Mouse (Mus musculus): ENCODE data around the gene Ugcg. TPM values are rescaled to one million over a fixed set of nuclear protein-coding genes. Genes with fewer than 3 reads are reported as not detected.

Ugcg gene
- polyA plus RNA-seq, 1 experiment from 2014 or later = 18.3 TPM

- 90% methylated on average over 23 of the region's 23 CpGs for WGBS
- Histone ChIP-seq H3K9ac (replicated peaks; ENCODE audit: low read depth, low read length) (no peak overlapping the region), H3K27me3 (replicated peaks; ENCODE audit: control insufficient read depth, insufficient read depth, low read length) (no peaks in the 10 kb centered on the region), H3K36me3 (ENCODE audit: control insufficient read depth, insufficient read depth) (no peaks in the 10 kb centered on the region), H3K9me3 (ENCODE audit: control insufficient read depth, low read length) (no peaks in the 10 kb centered on the region), H3K4me1 (replicated peaks; ENCODE audit: control insufficient read depth, insufficient read depth, low read length) (no peaks in the 10 kb centered on the region), H3K4me3 (replicated peaks; ENCODE audit: low read length) (no peak overlapping the region), H3K27ac (ENCODE audit: low read length) (no peak overlapping the region), H3K4me2 (ENCODE audit: low read length) (no peak overlapping the region)
- ATAC-seq = no peak
Measured at GRCm38 (mm10) chr4:59234451-59235216, 45.6 kb downstream of the Ugcg start.

GRCm38 (mm10) chr4:59236362-59236761, 47.3 kb downstream of the Ugcg start:
- H3K27me3 ChIP-seq (replicated peaks; ENCODE audit: control insufficient read depth, insufficient read depth, low read length) = no peaks in the 10 kb centered on the region
- no peaks in the 10 kb centered on the region for H3K36me3 ChIP-seq (ENCODE audit: control insufficient read depth, insufficient read depth)
- no peak for ATAC-seq
- no peak overlapping the region for H3K4me2 ChIP-seq (ENCODE audit: low read length)
- no peak overlapping the region for H3K9ac ChIP-seq (replicated peaks; ENCODE audit: low read depth, low read length)
- H3K9me3 ChIP-seq (ENCODE audit: control insufficient read depth, low read length) = no peaks in the 10 kb centered on the region
- H3K4me1 ChIP-seq (replicated peaks; ENCODE audit: control insufficient read depth, insufficient read depth, low read length) = no peaks in the 10 kb centered on the region
- 97% methylated on average over 3 of the region's 3 CpGs for WGBS
- no peak overlapping the region for H3K27ac ChIP-seq (ENCODE audit: low read length)
- no peak overlapping the region for H3K4me3 ChIP-seq (replicated peaks; ENCODE audit: low read length)

- Histone ChIP-seq H3K27ac (ENCODE audit: low read length) (no peak overlapping the region), H3K4me1 (replicated peaks; ENCODE audit: control insufficient read depth, insufficient read depth, low read length) (no peaks in the 10 kb centered on the region), H3K9me3 (ENCODE audit: control insufficient read depth, low read length) (no peaks in the 10 kb centered on the region), H3K27me3 (replicated peaks; ENCODE audit: control insufficient read depth, insufficient read depth, low read length) (no peaks in the 10 kb centered on the region), H3K4me3 (replicated peaks; ENCODE audit: low read length) (no peak overlapping the region), H3K9ac (replicated peaks; ENCODE audit: low read depth, low read length) (no peak overlapping the region), H3K36me3 (ENCODE audit: control insufficient read depth, insufficient read depth) (no peaks in the 10 kb centered on the region), H3K4me2 (ENCODE audit: low read length) (no peak overlapping the region)
- WGBS = 77% methylated on average over 9 of the region's 9 CpGs
- ATAC-seq = no peak
Measured at GRCm38 (mm10) chr4:59238641-59239311, 49.7 kb downstream of the Ugcg start.

- no peaks in the 10 kb centered on the region for H3K9me3 ChIP-seq (ENCODE audit: control insufficient read depth, low read length)
- no peak overlapping the region for H3K9ac ChIP-seq (replicated peaks; ENCODE audit: low read depth, low read length)
Measured at GRCm38 (mm10) chr4:59239312-59239728, 50.3 kb downstream of the Ugcg start.

GRCm38 (mm10) chr4:59240160-59240559, 51.1 kb downstream of the Ugcg start:
- H3K27ac ChIP-seq (ENCODE audit: low read length) = no peak overlapping the region

More at GRCm38 (mm10) chr4:59239312-59239728, 50.3 kb downstream of the Ugcg start:
- no peak for ATAC-seq
- no peak overlapping the region for H3K4me3 ChIP-seq (replicated peaks; ENCODE audit: low read length)
- no peak overlapping the region for H3K27ac ChIP-seq (ENCODE audit: low read length)
- H3K36me3 ChIP-seq (ENCODE audit: control insufficient read depth, insufficient read depth) = no peaks in the 10 kb centered on the region
- H3K27me3 ChIP-seq (replicated peaks; ENCODE audit: control insufficient read depth, insufficient read depth, low read length) = no peaks in the 10 kb centered on the region
- H3K4me1 ChIP-seq (replicated peaks; ENCODE audit: control insufficient read depth, insufficient read depth, low read length) = no peaks in the 10 kb centered on the region
- WGBS = 51% methylated on average over 9 of the region's 9 CpGs
- H3K4me2 ChIP-seq (ENCODE audit: low read length) = no peak overlapping the region

GRCm38 (mm10) chr4:59241096-59241495, 52.0 kb downstream of the Ugcg start:
- no peak overlapping the region for H3K4me3 ChIP-seq (replicated peaks; ENCODE audit: low read length)
- H3K4me2 ChIP-seq (ENCODE audit: low read length) = no peak overlapping the region
- no peaks in the 10 kb centered on the region for H3K27me3 ChIP-seq (replicated peaks; ENCODE audit: control insufficient read depth, insufficient read depth, low read length)
- no peaks in the 10 kb centered on the region for H3K4me1 ChIP-seq (replicated peaks; ENCODE audit: control insufficient read depth, insufficient read depth, low read length)
- H3K27ac ChIP-seq (ENCODE audit: low read length) = no peak overlapping the region
- no peaks in the 10 kb centered on the region for H3K36me3 ChIP-seq (ENCODE audit: control insufficient read depth, insufficient read depth)
- no peak overlapping the region for H3K9ac ChIP-seq (replicated peaks; ENCODE audit: low read depth, low read length)
- H3K9me3 ChIP-seq (ENCODE audit: control insufficient read depth, low read length) = no peaks in the 10 kb centered on the region
- WGBS = 92% methylated on average over 4 of the region's 4 CpGs
- no peak for ATAC-seq

More at GRCm38 (mm10) chr4:59240160-59240559, 51.1 kb downstream of the Ugcg start:
- no peak overlapping the region for H3K4me2 ChIP-seq (ENCODE audit: low read length)
- no peaks in the 10 kb centered on the region for H3K36me3 ChIP-seq (ENCODE audit: control insufficient read depth, insufficient read depth)
- ATAC-seq = no peak
- no peaks in the 10 kb centered on the region for H3K27me3 ChIP-seq (replicated peaks; ENCODE audit: control insufficient read depth, insufficient read depth, low read length)
- H3K9ac ChIP-seq (replicated peaks; ENCODE audit: low read depth, low read length) = no peak overlapping the region
- H3K4me3 ChIP-seq (replicated peaks; ENCODE audit: low read length) = no peak overlapping the region
- 95% methylated on average over 9 of the region's 9 CpGs for WGBS
- no peaks in the 10 kb centered on the region for H3K4me1 ChIP-seq (replicated peaks; ENCODE audit: control insufficient read depth, insufficient read depth, low read length)
- H3K9me3 ChIP-seq (ENCODE audit: control insufficient read depth, low read length) = no peaks in the 10 kb centered on the region

GRCm38 (mm10) chr4:59242221-59242620, 53.2 kb downstream of the Ugcg start:
- Histone ChIP-seq H3K4me3 (replicated peaks; ENCODE audit: low read length) (no peak overlapping the region), H3K9me3 (ENCODE audit: control insufficient read depth, low read length) (no peaks in the 10 kb centered on the region), H3K27ac (ENCODE audit: low read length) (no peak overlapping the region), H3K36me3 (ENCODE audit: control insufficient read depth, insufficient read depth) (no peaks in the 10 kb centered on the region), H3K4me1 (replicated peaks; ENCODE audit: control insufficient read depth, insufficient read depth, low read length) (no peaks in the 10 kb centered on the region), H3K9ac (replicated peaks; ENCODE audit: low read depth, low read length) (no peak overlapping the region), H3K27me3 (replicated peaks; ENCODE audit: control insufficient read depth, insufficient read depth, low read length) (no peaks in the 10 kb centered on the region), H3K4me2 (ENCODE audit: low read length) (no peak overlapping the region)
- no peak for ATAC-seq
- 94% methylated on average over 3 of the region's 3 CpGs for WGBS

- no peak overlapping the region for H3K9ac ChIP-seq (replicated peaks; ENCODE audit: low read depth, low read length)
- H3K4me2 ChIP-seq (ENCODE audit: low read length) = no peak overlapping the region
- H3K27me3 ChIP-seq (replicated peaks; ENCODE audit: control insufficient read depth, insufficient read depth, low read length) = no peaks in the 10 kb centered on the region
- no peak overlapping the region for H3K4me3 ChIP-seq (replicated peaks; ENCODE audit: low read length)
- H3K27ac ChIP-seq (ENCODE audit: low read length) = no peak overlapping the region
- no peak for ATAC-seq
- H3K36me3 ChIP-seq (ENCODE audit: control insufficient read depth, insufficient read depth) = no peaks in the 10 kb centered on the region
- H3K4me1 ChIP-seq (replicated peaks; ENCODE audit: control insufficient read depth, insufficient read depth, low read length) = no peaks in the 10 kb centered on the region
- H3K9me3 ChIP-seq (ENCODE audit: control insufficient read depth, low read length) = no peaks in the 10 kb centered on the region
- WGBS = 87% methylated on average over 7 of the region's 7 CpGs
Measured at GRCm38 (mm10) chr4:59243802-59244493, 54.9 kb downstream of the Ugcg start.

GRCm38 (mm10) chr4:59244791-59245555, 55.9 kb downstream of the Ugcg start:
- WGBS = 82% methylated on average over 7 of the region's 7 CpGs

More at GRCm38 (mm10) chr4:59244791-59245555, 55.9 kb downstream of the Ugcg start:
- no peaks in the 10 kb centered on the region for H3K27me3 ChIP-seq (replicated peaks; ENCODE audit: control insufficient read depth, insufficient read depth, low read length)
- H3K36me3 ChIP-seq (ENCODE audit: control insufficient read depth, insufficient read depth) = no peaks in the 10 kb centered on the region
- ATAC-seq = no peak
- H3K4me2 ChIP-seq (ENCODE audit: low read length) = no peak overlapping the region
- no peak overlapping the region for H3K4me3 ChIP-seq (replicated peaks; ENCODE audit: low read length)
- no peaks in the 10 kb centered on the region for H3K4me1 ChIP-seq (replicated peaks; ENCODE audit: control insufficient read depth, insufficient read depth, low read length)
- no peaks in the 10 kb centered on the region for H3K9me3 ChIP-seq (ENCODE audit: control insufficient read depth, low read length)
- H3K27ac ChIP-seq (ENCODE audit: low read length) = no peak overlapping the region
- no peak overlapping the region for H3K9ac ChIP-seq (replicated peaks; ENCODE audit: low read depth, low read length)

All from forebrain, embryonic 16.5 days (tissue).